Mouse (Mus musculus) induced T-regulatory cell, adult 2 months (primary cell): ENCODE data around the gene Dnah12.
"Not testable (repeated sequence)": the region's sequence is repeated elsewhere in the genome, so short reads cannot be mapped to it uniquely, and the experiment has no call there.

ENCODE experiments used
- DNase-seq: peaks from one replicate; pipeline ENCODE4 v3.0.0-alpha.2; 2012; ENCODE audit warnings: low read depth

Gene Dnah12

GRCm38 (mm10) chr14:26881700-26882099, 188.6 kb downstream of the Dnah12 start:
- no peak for DNase-seq

GRCm38 (mm10) chr14:26887244-26887643, 194.2 kb downstream of the Dnah12 start:
- DNase-seq, result no peak

- no peak for DNase-seq
Observed at GRCm38 (mm10) chr14:26890777-26891176, 197.7 kb downstream of the Dnah12 start.

- no peak for DNase-seq
Observed at GRCm38 (mm10) chr14:26894392-26894791, 201.3 kb downstream of the Dnah12 start, which contains the start of gene Asb14. Gene Asb14, plus strand, starts transcription at chr14:26894557.

GRCm38 (mm10) chr14:26899490-26899889, 206.4 kb downstream of the Dnah12 start:
- no peak for DNase-seq

- no peak for DNase-seq
Observed at GRCm38 (mm10) chr14:26900893-26901292, 207.8 kb downstream of the Dnah12 start.

- DNase-seq, result no peak
Observed at GRCm38 (mm10) chr14:26907401-26907800, 214.3 kb downstream of the Dnah12 start.

- not testable (repeated sequence) for DNase-seq
Observed at GRCm38 (mm10) chr14:26910461-26910860, 217.4 kb downstream of the Dnah12 start.

- peak; percentile 25 for DNase-seq
Observed at GRCm38 (mm10) chr14:26911201-26911600, 218.1 kb downstream of the Dnah12 start.

- no peak for DNase-seq
Observed at GRCm38 (mm10) chr14:26911826-26912225, 218.8 kb downstream of the Dnah12 start.

- no peak for DNase-seq
Observed at GRCm38 (mm10) chr14:26913681-26914268, 220.7 kb downstream of the Dnah12 start.

GRCm38 (mm10) chr14:26919310-26919709, 226.2 kb downstream of the Dnah12 start:
- DNase-seq, result no peak

GRCm38 (mm10) chr14:26923702-26924421, 230.8 kb downstream of the Dnah12 start:
- peak; percentile 44 for DNase-seq

- DNase-seq, result no peak
Observed at GRCm38 (mm10) chr14:26934891-26935290, 241.8 kb downstream of the Dnah12 start.

- no peak for DNase-seq
Observed at GRCm38 (mm10) chr14:26935558-26935957, 242.5 kb downstream of the Dnah12 start.
